Mouse (Mus musculus) thymus, postnatal 25 days (tissue): ENCODE data around the gene Hecw1.

Experiments
- DNase-seq: peaks from one replicate; pipeline ENCODE4 v3.0.0; 2022

Hecw1 gene

DNA sequence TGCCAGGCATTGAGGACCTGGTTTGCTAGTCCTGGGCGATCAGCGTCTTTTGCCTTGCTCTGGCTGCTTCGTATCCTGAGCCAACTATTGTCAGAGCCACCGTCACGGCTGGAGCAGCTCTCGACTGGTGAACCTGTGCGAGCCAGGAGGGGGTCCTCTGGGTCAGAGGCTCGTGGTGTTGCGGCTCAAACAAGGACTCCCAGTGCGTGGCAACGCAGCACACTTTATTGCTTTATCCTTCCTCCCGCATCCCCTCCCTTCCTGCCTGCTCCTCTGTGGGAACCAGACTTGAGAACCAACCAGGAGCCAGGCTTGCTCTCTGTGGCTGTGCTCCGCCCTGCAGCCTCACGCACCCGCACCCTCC lies at the start of gene Hecw1:
Gene Hecw1, minus strand, starts transcription at position 323 of the 364 bp plus-strand sequence.
- no peak for DNase-seq

DNA sequence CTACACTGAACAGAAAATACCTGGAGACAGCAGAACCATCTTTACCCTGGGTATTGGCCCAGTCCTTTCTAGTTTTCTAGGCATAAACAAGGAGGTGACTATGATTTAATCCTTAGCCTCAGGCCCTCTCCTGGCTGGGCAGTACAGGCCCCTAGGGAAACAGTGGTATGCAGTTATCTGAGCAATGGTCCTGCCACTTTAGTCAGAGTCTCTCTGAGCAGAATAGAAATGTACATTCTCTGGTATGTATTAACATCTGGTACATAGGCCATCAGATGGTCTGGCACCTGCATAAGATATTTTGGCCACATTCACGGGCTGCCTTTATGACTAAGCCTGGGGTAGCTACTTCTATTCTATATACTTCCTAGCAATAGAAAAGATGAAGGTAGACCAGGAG lies 38.3 kb upstream of the Hecw1 start:
- DNase-seq: no peak

DNA sequence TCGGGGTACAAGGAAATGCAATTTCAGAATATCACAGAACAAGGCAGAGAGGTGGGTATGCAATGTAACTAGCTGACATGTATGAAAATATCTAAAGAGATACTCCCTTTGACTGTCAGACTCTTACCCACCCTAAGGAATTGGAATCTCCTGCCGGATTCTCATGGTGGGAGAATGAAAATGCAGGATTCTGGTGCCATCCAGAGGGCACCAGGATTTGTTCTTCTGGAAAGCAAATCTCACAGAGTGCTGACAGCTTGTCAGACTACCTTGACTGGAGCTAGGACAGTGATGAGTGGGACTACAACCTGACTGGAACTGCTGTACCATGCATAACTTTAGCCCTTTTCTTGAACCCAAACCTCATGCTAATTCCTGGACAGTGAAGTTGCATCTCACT lies 29.6 kb upstream of the Hecw1 start:
- DNase-seq: no peak

DNA sequence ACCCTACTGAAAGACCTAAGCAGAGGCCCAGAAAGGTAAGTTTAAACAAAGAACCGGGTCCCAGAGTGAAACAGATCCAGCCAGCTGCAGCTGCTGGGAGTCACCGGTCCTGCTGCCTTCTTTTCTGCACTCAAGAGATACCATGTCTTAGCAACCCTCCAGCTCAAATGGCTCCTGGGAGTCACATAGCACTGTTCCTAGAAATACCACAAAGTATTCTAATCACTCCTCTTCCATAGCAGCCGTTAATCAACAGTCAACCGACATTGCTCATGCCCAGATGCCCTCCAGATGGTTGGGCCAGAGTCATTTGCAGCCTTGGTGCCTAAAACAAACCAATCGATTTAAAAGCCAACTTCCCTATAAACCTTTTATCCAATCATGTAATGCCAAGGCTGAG lies 19.8 kb upstream of the Hecw1 start:
- DNase-seq: no peak

DNA sequence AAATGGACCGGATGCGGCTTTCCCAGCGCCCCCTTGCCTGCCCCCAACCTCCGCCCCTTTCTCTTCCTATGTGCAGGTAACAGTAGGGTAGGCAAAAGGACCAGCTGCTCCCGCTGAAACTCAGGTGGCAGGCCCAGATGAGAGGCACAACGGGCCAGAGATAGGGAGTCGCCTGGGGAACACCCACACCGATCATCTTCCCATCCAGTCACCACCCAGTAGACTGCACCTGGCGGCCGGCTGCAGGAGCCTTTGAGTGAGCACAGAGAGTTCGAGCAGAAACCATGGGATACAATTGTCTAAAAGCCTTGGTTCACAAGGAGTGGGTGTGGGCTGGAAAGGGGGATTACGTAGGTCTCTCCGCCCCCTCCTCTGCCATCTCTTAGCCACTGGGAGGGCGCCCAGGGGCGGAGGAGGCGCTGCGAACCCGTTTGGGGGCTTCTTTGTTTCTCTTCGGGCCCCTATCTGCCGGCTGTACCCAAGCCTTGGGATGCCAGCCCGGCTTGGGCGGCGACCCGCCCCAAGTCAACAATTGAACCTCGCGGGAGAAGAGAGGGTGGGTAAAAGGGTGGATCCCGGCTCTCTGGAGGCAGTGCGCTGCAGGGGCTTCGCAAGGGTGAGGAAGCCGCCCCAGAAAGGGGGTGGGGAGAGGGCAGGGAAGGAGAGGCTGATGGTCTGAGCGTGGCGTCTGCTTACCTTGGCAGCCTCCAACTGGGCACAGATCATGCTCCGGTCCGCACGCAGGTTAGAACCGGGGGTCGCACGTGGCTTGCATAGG lies 711 bp downstream of the Hecw1 start:
- DNase-seq: no peak

DNA sequence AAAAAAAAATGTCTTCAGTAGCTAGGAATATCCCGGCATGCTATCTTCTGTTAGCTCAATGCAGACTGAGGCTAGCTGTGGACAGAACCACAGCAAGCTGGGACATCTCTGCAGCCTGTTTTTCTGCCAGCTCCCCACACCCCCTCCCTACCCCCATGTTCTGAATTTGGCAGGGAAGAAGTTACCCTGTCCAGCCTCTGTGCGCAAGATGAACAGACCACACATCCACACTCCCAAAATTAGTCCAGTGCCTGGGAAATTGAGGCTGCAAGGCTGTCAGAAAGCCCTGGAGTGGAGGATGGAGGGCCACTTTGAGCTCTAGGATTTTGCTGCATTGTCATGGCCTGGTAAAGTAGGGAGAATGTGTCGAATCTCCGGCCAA lies 1.3 kb downstream of the Hecw1 start:
- no peak for DNase-seq

DNA sequence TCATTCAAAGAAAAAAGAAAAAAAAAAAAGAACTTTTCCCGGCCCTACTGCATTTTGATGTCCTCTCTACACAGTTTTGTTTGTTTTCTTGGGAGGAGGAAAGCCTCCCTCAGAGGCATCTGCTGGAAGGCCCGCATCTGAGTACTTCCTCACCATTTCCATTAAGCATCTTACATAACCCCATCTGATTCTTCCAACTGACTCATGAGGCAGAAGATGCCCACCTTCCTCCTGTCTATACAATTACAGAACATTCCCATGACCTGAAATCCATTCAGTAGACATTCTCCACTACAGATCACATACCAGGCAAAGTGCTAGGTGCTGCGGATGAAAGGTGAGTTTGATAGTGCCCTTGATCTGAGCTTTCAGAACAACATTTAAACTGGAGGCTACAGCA lies 3.4 kb downstream of the Hecw1 start:
- no peak for DNase-seq

DNA sequence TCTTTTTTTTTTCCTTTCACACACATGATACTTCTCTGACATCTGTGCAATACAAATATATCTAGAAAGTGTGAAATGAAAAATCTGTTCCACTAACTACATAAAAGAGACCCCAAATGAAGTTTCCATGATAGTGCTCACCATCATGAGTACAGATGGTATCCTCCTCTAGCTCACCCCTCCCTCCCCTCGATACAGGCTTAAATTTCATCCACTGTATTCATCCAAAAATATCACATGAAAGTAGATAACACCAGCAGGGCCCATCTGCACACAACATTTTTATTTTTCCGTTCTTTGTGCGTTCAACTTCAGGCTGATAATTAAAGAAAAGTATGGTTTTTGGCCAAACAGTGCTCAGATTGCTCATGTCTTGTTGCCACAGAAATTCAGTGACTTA lies 5.5 kb downstream of the Hecw1 start:
- no peak for DNase-seq

DNA sequence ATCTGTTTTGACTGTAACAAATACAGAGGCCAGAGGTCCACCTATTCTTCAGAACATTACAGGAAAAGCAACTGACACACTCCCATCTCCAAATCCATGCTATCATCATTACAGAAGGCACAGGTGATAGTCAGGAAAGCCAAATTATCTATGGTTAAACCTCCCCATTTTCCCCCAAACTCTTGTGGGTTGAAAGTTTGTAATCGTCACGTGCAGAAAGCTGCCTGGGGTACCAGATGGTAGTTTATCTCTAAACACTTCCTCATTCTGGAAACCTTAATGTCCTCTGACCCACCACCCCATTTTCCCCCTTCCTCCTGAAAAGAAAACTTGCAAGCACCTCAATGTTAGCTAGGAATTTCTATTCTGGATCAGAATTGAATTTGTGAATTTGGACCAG lies 7.9 kb downstream of the Hecw1 start:
- DNase-seq: no peak

DNA sequence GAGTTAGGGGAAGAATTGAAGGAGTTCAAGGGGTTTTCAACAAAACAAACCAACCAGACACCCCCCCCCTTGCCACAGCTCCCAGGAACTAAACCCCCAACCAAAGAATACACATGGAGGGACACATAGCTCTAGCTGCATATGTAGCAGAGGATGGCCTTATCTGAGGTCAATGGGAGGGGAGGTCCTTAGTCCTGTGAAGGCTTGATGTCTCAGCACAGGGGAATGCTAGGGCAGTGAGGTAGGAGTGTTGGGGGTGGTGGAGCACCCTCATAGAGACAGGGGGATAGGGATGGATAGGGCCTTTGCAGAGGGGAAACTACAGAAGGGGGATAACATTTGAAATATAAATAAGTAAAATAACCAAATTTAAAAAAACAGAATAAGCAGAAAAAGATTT lies 9.1 kb downstream of the Hecw1 start:
- no peak for DNase-seq

DNA sequence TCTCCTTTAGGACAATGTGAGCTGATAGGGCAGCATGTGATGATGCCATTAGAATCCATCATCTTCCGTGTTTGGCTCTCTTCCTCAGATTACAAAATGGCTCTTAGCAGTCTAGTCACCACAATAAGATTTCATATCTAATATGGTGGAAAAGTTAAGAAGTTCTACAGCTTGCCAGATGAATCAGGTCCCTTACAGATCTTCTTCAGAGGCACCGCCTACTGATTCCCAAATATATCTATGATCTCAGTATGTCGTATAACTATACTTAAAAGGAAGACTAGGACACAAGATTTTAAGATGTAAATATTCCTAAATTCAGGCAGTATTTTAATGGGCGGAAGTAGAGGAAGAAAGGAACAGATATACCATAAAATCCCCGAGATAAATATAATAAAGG lies 16.3 kb downstream of the Hecw1 start:
- DNase-seq: no peak

DNA sequence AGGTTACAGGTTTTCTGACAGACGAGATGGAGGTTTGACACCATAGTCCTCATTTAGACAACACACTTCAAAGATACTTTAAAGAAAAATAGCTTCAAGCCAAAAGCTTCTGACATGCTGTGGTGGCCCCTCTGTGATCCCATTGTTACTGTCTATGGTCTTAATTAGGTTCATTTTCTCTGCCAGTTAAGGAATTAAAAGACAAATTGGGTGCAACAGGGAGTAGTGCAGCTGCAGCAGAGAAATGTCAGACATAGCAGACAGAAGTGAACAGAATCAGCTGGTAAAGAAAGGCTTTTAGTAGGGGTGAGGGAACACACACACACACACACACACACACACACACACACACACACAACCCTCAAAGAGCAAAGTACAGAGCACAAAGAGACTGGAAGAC lies 22.8 kb downstream of the Hecw1 start:
- DNase-seq: no peak

DNA sequence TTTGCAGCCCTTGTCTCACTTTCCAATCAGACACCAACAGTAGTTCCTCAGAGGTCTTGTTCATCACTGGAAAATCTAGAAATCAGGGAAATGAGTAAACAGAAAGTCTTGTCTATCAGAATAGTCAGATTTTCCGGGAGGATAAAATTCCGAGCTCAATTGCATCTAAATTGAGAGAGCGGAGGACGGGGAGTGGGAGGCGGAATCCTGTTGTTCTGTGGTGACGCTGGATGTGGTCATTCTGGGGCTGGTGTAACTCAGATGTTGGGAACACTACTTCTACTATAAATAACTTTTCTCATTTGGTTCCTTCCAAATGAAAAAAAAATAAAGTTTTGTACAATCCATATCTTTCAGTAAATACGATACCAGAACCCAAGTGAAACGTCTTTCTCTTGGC lies 24.2 kb downstream of the Hecw1 start:
- no peak for DNase-seq

DNA sequence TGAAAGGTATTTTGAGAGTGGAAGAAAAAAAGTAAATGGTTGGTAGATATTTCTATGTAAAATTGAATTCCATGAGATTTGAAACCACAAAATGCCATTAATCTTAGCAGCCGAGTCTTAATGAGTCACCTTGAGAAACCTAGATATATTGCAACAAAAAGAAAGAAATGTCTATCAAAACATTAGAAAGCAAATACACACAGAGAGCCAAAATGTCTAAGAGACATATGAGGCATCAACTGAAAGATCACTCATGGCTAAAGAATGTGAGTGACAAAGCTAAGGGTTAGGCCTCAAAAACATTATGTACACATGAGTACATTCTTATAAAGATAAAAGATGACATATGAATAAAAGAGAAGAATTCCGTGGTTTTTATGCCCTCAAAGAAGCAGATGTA lies 26.1 kb downstream of the Hecw1 start:
- no peak for DNase-seq

DNA sequence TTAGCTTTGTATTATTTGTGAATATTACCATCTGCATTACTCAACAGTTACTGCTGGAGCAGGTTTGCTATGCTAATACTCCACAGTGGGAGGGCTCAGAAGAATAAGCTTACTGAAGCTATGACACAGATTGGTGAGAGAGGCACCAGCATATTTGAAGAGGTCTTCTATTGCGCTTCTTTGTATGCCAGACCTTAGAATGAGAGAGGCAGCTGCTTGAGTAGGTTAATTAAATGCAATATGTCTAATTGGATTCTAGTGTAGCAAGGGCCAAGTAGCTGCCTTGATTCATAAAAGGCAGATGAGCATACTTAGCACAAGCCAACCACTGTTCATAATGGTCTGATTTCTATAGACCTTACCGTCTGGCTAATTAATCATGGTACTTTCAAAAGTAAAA lies 35.2 kb downstream of the Hecw1 start:
- DNase-seq: no peak

DNA sequence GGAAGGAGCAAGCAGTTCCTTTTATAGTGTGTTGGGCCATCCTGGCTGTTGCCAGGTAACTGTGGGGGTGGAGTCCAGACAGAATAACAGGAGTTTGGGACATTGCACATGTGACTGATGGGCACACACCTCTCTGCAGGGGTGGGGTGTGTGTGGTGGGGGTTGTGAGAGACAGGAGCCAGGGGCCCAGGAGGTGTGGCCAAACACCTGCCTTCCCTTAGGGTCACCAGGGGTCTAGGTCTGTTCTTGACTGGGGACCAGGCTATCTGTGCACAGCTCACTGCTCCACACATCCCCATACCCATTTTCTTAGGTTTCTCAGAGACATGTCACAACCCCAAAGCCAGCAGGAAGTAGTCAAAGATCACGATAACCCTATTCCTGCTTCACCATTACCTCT lies 51.9 kb downstream of the Hecw1 start:
- DNase-seq: no peak

DNA sequence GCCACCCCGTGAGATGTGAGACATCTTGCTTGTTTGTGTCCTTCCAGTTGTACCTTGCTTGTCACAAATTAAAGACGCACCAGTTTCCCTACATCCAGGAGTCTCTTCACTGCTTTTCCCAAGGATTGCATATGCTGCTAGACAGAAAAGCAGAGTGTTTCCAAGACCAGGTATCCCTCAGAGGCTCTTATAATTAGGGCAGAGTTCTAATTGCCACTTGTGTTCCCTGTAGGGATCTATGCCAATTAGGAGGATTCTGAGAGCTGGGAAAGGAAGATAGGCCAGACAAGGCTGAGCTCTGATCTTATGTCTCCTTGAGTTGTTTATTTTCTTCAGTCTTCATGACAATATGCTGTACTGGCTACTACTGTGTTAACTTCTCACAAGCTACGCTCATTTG lies 55.5 kb downstream of the Hecw1 start:
- DNase-seq: no peak

DNA sequence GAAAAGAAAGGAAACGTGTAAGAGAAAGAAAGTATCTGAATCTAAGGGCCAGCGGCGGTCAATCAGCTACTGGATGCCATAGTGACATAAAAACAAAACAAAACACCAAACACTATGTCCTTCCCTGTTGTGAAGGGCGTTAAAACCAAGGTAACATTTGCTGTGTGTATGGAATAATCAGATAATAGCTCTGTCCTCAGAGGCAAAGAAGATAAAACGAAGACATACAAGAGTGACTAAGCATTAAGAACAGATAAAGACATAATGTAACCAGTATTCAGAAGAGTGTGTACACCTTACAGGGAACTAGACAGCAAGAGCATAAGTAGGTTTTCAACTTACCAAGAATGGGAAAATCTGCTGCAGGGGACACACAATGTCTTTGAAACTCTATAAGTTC lies 62.0 kb downstream of the Hecw1 start:
- no peak for DNase-seq

DNA sequence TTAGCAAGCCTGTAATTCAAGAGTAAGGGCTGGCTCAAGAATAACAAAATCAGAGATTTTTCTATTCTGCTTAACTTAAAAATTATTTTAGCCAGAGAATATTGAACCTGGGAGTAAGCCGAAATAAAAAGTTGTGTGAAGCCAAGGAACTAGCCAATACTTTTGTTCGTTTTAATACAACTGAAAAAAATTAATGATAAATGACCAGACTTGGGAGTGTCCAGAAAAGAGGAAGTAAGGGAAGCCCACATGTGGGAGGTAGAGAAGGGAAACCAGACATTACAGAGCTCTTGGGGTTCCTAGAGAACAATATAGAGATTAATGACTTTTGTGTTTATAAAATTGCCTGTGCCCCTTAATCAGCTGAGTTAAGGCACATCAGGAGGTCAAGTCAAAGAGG lies 66.0 kb downstream of the Hecw1 start:
- no peak for DNase-seq

DNA sequence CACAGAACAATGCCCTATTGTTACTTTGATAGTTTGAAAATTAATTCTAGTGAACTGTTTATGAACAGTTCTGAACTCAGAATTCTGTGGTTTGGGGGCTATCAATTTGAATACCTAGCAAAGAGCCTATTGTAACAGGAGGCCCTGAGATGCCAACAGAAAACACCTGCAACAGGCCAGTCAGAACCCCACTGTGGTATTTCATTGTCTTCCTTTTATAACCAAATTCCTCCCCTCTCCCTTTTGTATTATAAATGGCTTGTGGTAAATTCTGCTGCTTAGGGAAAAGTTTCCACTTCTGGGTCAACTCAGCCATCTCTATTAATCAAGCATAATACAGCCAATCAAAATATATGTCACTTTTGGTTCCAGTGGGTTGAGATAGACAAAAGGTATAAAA lies 83.5 kb downstream of the Hecw1 start:
- DNase-seq: no peak

DNA sequence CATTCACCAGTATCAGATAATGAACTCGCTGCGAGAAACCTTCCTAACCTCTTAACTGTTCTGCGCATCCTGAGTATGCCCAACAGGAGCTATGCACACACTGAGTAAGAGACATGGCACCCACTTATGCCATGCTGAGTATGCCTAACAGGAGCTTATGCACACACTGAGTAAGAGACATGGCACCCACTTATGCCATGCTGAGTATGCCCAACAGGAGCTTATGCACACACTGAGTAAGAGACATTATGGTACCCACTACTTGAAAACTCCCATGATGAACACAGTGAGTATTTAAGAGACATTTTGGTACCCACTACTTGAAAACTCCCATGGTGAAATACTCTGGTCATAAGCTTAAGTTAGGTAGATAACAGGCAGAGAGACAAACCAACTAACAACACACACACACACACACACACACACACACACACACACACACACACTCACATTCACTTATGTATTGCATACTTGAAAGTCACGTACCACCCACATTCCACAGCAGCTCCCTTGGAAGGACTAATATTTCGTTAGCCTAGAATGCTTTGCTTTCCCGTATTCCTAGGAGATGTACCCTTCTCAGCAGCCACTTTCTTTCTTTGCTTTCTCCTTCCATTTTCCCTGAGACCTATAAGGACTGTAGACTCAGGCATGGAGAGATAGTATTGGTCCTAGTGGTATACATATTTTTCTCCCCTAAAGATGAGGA lies 94.0 kb downstream of the Hecw1 start:
- DNase-seq: no peak

DNA sequence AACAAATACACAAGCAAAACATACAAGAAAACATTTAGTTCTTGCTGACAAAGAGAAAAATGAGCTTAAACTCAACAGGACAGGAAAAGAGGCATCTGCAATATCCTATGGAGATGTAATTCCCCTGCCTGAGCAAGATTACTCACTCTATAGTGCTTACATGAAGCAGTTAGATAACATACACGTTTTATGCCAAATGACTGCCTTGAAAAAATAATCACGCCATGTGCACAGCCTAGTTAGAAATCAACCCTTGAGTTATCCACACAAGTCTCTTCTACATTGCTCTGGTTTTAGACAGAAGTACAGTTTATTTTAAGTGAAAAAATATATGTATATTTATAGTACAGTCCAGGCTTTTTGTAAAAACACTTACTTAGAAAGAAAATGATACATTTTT lies 98.2 kb downstream of the Hecw1 start:
- DNase-seq: no peak

DNA sequence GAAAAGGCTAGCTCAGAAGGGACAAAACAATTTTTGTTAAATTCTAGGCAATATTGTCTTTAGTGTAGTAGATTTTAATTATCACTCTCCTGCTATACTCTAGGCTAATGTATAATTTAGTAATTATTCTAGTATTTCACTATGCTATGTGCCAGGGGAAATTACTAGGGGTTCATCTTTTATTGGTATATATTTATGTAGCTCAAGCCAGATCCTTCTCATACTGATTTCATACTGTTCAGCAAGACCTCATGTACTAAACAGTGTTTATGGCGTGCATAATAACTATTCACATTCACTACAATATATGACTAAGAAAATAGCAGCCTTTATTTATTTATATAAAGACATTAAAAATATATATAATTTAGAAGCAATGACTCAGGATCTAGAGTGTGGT lies 109.6 kb downstream of the Hecw1 start:
- no peak for DNase-seq

DNA sequence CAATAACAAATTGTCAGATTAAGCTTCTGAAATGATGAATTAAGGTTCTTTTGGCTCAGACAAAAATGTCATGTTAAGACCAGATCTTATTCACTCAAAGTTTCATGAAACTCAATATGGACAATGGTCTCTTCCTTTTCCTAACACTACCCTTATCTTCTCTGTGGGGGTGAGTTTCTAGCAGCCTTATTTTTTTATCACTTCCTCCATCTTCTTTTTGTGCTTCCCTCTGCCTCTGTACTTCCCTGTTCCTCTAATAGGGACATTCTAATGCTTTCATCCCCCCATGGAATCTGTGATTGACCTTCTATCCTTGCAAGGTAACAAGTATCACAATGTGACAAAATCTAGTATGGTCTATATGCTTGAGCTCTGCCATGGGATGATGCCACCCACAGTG lies 148.6 kb downstream of the Hecw1 start:
- DNase-seq: no peak

DNA sequence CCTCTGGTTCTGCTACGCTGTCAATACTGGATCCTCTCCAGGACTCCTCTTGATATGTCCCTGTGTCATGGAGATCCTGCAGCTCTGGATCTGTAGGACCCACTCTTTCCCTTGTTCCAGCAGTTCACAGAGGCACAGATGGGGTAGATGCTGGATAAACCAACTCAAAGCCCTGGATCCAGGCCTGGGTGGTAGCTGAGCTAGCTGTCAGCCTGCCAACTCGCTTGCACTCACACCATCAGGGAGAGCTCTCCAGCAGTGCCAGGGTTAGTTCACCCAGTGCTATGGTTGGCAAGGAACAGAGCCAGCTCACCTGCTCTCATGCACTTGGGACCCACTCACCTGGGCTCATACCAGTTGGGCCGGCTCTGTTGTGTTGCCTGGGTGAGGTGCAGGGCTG lies 157.5 kb downstream of the Hecw1 start:
- no peak for DNase-seq
